Mouse (Mus musculus): ENCODE data around the gene Faf1. TPM values are rescaled to one million over a fixed set of nuclear protein-coding genes. Genes with fewer than 3 reads are reported as not detected.

The Faf1 gene
- 10 to 100 TPM; 31.8 to 34.3 TPM for total RNA-seq (2021)

- DNase-seq (ENCODE audit: extremely low spot score in 1 of 2, low spot score in 2 of 2): peak; percentile 93 to 99
- intact Hi-C loops (cut with DNase I): no loop called here
These were observed at the start of gene Faf1 for GRCm38 (mm10) chr4:109676218-109677215. Gene Faf1, plus strand, starts transcription at chr4:109676588.

- no peak for DNase-seq (ENCODE audit: extremely low spot score in 1 of 2, low spot score in 2 of 2)
- intact Hi-C loops (cut with DNase I): no loop called here
These were observed 46.2 kb upstream of the Faf1 start for GRCm38 (mm10) chr4:109630215-109630614.

- intact Hi-C loops (cut with DNase I): no loop called here
- no peak for DNase-seq (ENCODE audit: extremely low spot score in 1 of 2, low spot score in 2 of 2)
These were observed 45.4 kb upstream of the Faf1 start for GRCm38 (mm10) chr4:109631029-109631428.

- intact Hi-C loops (cut with DNase I): no loop called here
- DNase-seq (ENCODE audit: extremely low spot score in 1 of 2, low spot score in 2 of 2): no peak
These were observed 41.4 kb upstream of the Faf1 start for GRCm38 (mm10) chr4:109634971-109635370.

GRCm38 (mm10) chr4:109639356-109639755 lies 37.0 kb upstream of the Faf1 start:
- DNase-seq (ENCODE audit: extremely low spot score in 1 of 2, low spot score in 2 of 2): no peak
- intact Hi-C loops (cut with DNase I): no loop called here

- intact Hi-C loops (cut with DNase I): no loop called here
- DNase-seq (ENCODE audit: extremely low spot score in 1 of 2, low spot score in 2 of 2): no peak
These were observed 36.2 kb upstream of the Faf1 start for GRCm38 (mm10) chr4:109640141-109640540.

- no peak for DNase-seq (ENCODE audit: extremely low spot score in 1 of 2, low spot score in 2 of 2)
- intact Hi-C loops (cut with DNase I): no loop called here
These were observed 34.9 kb upstream of the Faf1 start for GRCm38 (mm10) chr4:109641451-109641850.

GRCm38 (mm10) chr4:109647281-109647680 lies 29.1 kb upstream of the Faf1 start:
- DNase-seq (ENCODE audit: extremely low spot score in 1 of 2, low spot score in 2 of 2): no peak
- intact Hi-C loops (cut with DNase I): no loop called here

GRCm38 (mm10) chr4:109649331-109649730 lies 27.1 kb upstream of the Faf1 start:
- intact Hi-C loops (cut with DNase I): no loop called here
- DNase-seq (ENCODE audit: extremely low spot score in 1 of 2, low spot score in 2 of 2): no peak

- no peak for DNase-seq (ENCODE audit: extremely low spot score in 1 of 2, low spot score in 2 of 2)
- intact Hi-C loops (cut with DNase I): no loop called here
These were observed 23.1 kb upstream of the Faf1 start for GRCm38 (mm10) chr4:109653251-109653650.

- DNase-seq (ENCODE audit: extremely low spot score in 1 of 2, low spot score in 2 of 2): no peak
- intact Hi-C loops (cut with DNase I): no loop called here
These were observed 21.7 kb upstream of the Faf1 start for GRCm38 (mm10) chr4:109654701-109655100.

GRCm38 (mm10) chr4:109655738-109656137 lies 20.6 kb upstream of the Faf1 start:
- DNase-seq (ENCODE audit: extremely low spot score in 1 of 2, low spot score in 2 of 2): no peak
- intact Hi-C loops (cut with DNase I): no loop called here

- no peak for DNase-seq (ENCODE audit: extremely low spot score in 1 of 2, low spot score in 2 of 2)
These were observed 20.1 kb upstream of the Faf1 start for GRCm38 (mm10) chr4:109656301-109656700.

GRCm38 (mm10) chr4:109657021-109657850 lies 19.2 kb upstream of the Faf1 start:
- intact Hi-C loops (cut with DNase I): no loop called here

More at GRCm38 (mm10) chr4:109656301-109656700, 20.1 kb upstream of the Faf1 start:
- intact Hi-C loops (cut with DNase I): no loop called here

GRCm38 (mm10) chr4:109657851-109658500 lies 18.4 kb upstream of the Faf1 start:
- intact Hi-C loops (cut with DNase I): no loop called here

More at GRCm38 (mm10) chr4:109657021-109657850, 19.2 kb upstream of the Faf1 start:
- peak in 1 of 2 experiments; percentile 47 for DNase-seq (ENCODE audit: extremely low spot score in 1 of 2, low spot score in 2 of 2)

GRCm38 (mm10) chr4:109658826-109659225 lies 17.6 kb upstream of the Faf1 start:
- DNase-seq (ENCODE audit: extremely low spot score in 1 of 2, low spot score in 2 of 2): no peak
- intact Hi-C loops (cut with DNase I): no loop called here

More at GRCm38 (mm10) chr4:109657851-109658500, 18.4 kb upstream of the Faf1 start:
- no peak for DNase-seq (ENCODE audit: extremely low spot score in 1 of 2, low spot score in 2 of 2)

- no peak for DNase-seq (ENCODE audit: extremely low spot score in 1 of 2, low spot score in 2 of 2)
These were observed 16.8 kb upstream of the Faf1 start for GRCm38 (mm10) chr4:109659571-109659970.

GRCm38 (mm10) chr4:109660568-109660967 lies 15.8 kb upstream of the Faf1 start:
- intact Hi-C loops (cut with DNase I): loop anchor here (5.0 kb wide), 1 partner anchor 322 kb away; no protein-coding TSS in a partner anchor
- no peak for DNase-seq (ENCODE audit: extremely low spot score in 1 of 2, low spot score in 2 of 2)

More at GRCm38 (mm10) chr4:109659571-109659970, 16.8 kb upstream of the Faf1 start:
- intact Hi-C loops (cut with DNase I): no loop called here

- DNase-seq (ENCODE audit: extremely low spot score in 1 of 2, low spot score in 2 of 2): no peak
- intact Hi-C loops (cut with DNase I): loop anchor here (5.0 kb wide), 1 partner anchor 321 kb away; no protein-coding TSS in a partner anchor
These were observed 15.2 kb upstream of the Faf1 start for GRCm38 (mm10) chr4:109661183-109661582.

Measured in left cerebral cortex, postnatal 10 days (tissue).